Mouse (Mus musculus): Measurements from ENCODE around the gene Rnps1. TPM values are rescaled to one million over a fixed set of nuclear protein-coding genes. Genes with fewer than 3 reads are reported as not detected.
"Not testable (repeated sequence)": the region's sequence is repeated elsewhere in the genome, so short reads cannot be mapped to it uniquely, and the experiment has no call there.

Rnps1 gene
- polyA plus RNA-seq, 1 experiment from 2014 or later = 373 TPM

DNA sequence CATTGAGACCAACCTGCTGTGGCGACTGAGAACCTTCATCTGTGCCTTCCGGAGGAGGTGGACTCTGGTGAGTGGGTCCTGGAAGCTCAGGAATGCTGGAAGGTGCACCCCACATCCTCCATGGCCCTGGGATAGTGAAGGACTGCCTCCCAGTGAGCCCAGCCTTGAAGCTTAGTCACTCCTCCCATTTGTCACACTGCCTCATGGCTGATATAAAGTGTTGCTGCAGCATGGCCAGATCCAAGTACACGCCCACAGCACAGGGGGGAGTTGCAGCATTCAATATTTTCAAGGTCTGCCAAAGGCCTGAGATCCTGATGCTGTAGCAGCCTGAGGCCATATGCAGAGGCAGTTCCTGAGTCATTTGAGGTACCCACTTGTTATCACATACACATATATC, 12.0 kb upstream of the Rnps1 start:
- Histone ChIP-seq H3K4me1 (replicated peaks) (no peaks in the 10 kb centered on the region), H3K4me2 (no peak overlapping the region), H3K27me3 (no peaks in the 10 kb centered on the region), H3K4me3 (replicated peaks) (no peak overlapping the region), H3K9me3 (no peaks in the 10 kb centered on the region), H3K27ac (no peak overlapping the region), H3K9ac (replicated peaks) (no peak overlapping the region), H3K36me3 (0 out of 2 replicates have a peak, but pooled peaks cover 5% of the 10 kb centered on the region)
- no peak for ATAC-seq (ENCODE audit: insufficient number of reproducible peaks, insufficient read depth, low FRiP score, low TSS enrichment, low read depth)
- 79% methylated on average over 3 of the region's 3 CpGs for WGBS

GRCm38 (mm10) chr17:24407116-24407803, 7.1 kb upstream of the Rnps1 start:
- no peak overlapping the region for H3K4me2 ChIP-seq
- WGBS = 90% methylated on average over 12 of the region's 12 CpGs
- no peak overlapping the region for H3K4me3 ChIP-seq (replicated peaks)
- H3K9me3 ChIP-seq = no peaks in the 10 kb centered on the region
- H3K9ac ChIP-seq (replicated peaks) = no peak overlapping the region
- no peaks in the 10 kb centered on the region for H3K4me1 ChIP-seq (replicated peaks)
- no peak overlapping the region for H3K27ac ChIP-seq
- peaks cover 50% of the 10 kb centered on the region for H3K36me3 ChIP-seq
- no peak for ATAC-seq (ENCODE audit: insufficient number of reproducible peaks, insufficient read depth, low FRiP score, low TSS enrichment, low read depth)
- no peaks in the 10 kb centered on the region for H3K27me3 ChIP-seq

- peak overlapping the region; percentile 75 for H3K27ac ChIP-seq
- peak overlapping the region; percentile 93 for H3K9ac ChIP-seq (replicated peaks)
- peak overlapping the region; percentile 96 for H3K4me2 ChIP-seq
- no peak for ATAC-seq (ENCODE audit: insufficient number of reproducible peaks, insufficient read depth, low FRiP score, low TSS enrichment, low read depth)
- 38% methylated on average over 22 of the region's 22 CpGs for WGBS
- peaks cover 24% of the 10 kb centered on the region for H3K4me1 ChIP-seq (replicated peaks)
- peaks cover 54% of the 10 kb centered on the region for H3K36me3 ChIP-seq
- no peaks in the 10 kb centered on the region for H3K27me3 ChIP-seq
- peak overlapping the region; percentile 88 for H3K4me3 ChIP-seq (replicated peaks)
- no peaks in the 10 kb centered on the region for H3K9me3 ChIP-seq
Measured at GRCm38 (mm10) chr17:24413557-24414211, 681 bp upstream of the Rnps1 start.

DNA sequence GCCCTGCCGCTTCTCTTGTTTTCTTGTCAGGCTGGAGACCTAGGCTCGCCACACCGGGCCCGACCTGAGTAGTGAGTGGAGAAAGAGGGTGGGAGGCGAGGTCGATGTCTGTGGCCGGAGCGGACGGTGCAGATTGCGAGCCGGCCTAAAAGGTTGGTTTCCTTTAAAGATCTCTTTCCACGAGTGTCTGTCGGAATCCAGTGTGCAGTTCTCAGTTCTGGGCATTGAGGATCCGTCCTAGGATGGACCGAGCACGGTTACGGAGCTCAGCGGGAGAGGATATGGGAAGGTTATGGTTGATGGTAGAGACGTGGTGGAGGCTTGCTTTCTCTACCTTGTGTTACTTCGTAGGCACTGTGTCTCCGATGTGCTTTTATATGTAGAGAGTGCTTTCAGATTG, 646 bp downstream of the Rnps1 start:
- peak overlapping the region; percentile 88 for H3K4me3 ChIP-seq (replicated peaks)
- peak overlapping the region; percentile 96 for H3K4me2 ChIP-seq
- H3K9me3 ChIP-seq = no peaks in the 10 kb centered on the region
- ATAC-seq (ENCODE audit: insufficient number of reproducible peaks, insufficient read depth, low FRiP score, low TSS enrichment, low read depth) = no peak; the same call in 1 of the 2 replicates
- H3K4me1 ChIP-seq (replicated peaks) = peaks cover 24% of the 10 kb centered on the region
- under 1% methylated on average over 21 of the region's 21 CpGs for WGBS
- H3K27me3 ChIP-seq = no peaks in the 10 kb centered on the region
- peaks cover 54% of the 10 kb centered on the region for H3K36me3 ChIP-seq
- peak overlapping the region; percentile 93 for H3K9ac ChIP-seq (replicated peaks)
- peak overlapping the region; percentile 95 for H3K27ac ChIP-seq

GRCm38 (mm10) chr17:24416051-24416652, 1.8 kb downstream of the Rnps1 start:
- peaks cover 54% of the 10 kb centered on the region for H3K36me3 ChIP-seq
- peak overlapping the region; percentile 93 for H3K9ac ChIP-seq (replicated peaks)
- H3K27ac ChIP-seq = no peak overlapping the region
- H3K4me3 ChIP-seq (replicated peaks) = peak overlapping the region; percentile 88
- no peak for ATAC-seq (ENCODE audit: insufficient number of reproducible peaks, insufficient read depth, low FRiP score, low TSS enrichment, low read depth)
- 92% methylated on average over 3 of the region's 3 CpGs for WGBS
- no peaks in the 10 kb centered on the region for H3K27me3 ChIP-seq
- H3K4me1 ChIP-seq (replicated peaks) = peaks cover 24% of the 10 kb centered on the region
- no peaks in the 10 kb centered on the region for H3K9me3 ChIP-seq
- peak overlapping the region; percentile 96 for H3K4me2 ChIP-seq

- no peak for ATAC-seq (ENCODE audit: insufficient number of reproducible peaks, insufficient read depth, low FRiP score, low TSS enrichment, low read depth)
- Histone ChIP-seq H3K4me3 (replicated peaks) (no peak overlapping the region), H3K36me3 (peaks cover 73% of the 10 kb centered on the region), H3K27ac (no peak overlapping the region), H3K27me3 (no peaks in the 10 kb centered on the region), H3K4me1 (replicated peaks) (peaks cover 4% of the 10 kb centered on the region), H3K9ac (replicated peaks) (no peak overlapping the region), H3K9me3 (no peaks in the 10 kb centered on the region), H3K4me2 (no peak overlapping the region)
- 94% methylated on average over 4 of the region's 4 CpGs for WGBS
Measured at GRCm38 (mm10) chr17:24423114-24423513, 8.7 kb downstream of the Rnps1 start.

GRCm38 (mm10) chr17:24424489-24424888, 10.1 kb downstream of the Rnps1 start:
- Histone ChIP-seq H3K4me3 (replicated peaks) (no peak overlapping the region), H3K9ac (replicated peaks) (no peak overlapping the region), H3K27me3 (no peaks in the 10 kb centered on the region), H3K9me3 (no peaks in the 10 kb centered on the region), H3K4me2 (no peak overlapping the region), H3K4me1 (replicated peaks) (peaks cover 8% of the 10 kb centered on the region), H3K27ac (no peak overlapping the region), H3K36me3 (peaks cover 59% of the 10 kb centered on the region)
- no peak for ATAC-seq (ENCODE audit: insufficient number of reproducible peaks, insufficient read depth, low FRiP score, low TSS enrichment, low read depth)
- 95% methylated on average over 5 of the region's 5 CpGs for WGBS

- not testable (repeated sequence) for H3K4me3 ChIP-seq (replicated peaks); ATAC-seq (ENCODE audit: insufficient number of reproducible peaks, insufficient read depth, low FRiP score, low TSS enrichment, low read depth); H3K9me3 ChIP-seq; H3K4me2 ChIP-seq; H3K27ac ChIP-seq; H3K27me3 ChIP-seq; H3K9ac ChIP-seq (replicated peaks)
- Histone ChIP-seq H3K4me1 (replicated peaks) (peaks cover 13% of the 10 kb centered on the region), H3K36me3 (peaks cover 50% of the 10 kb centered on the region)
- WGBS = 94% methylated on average over 6 of the region's 8 CpGs
Measured at GRCm38 (mm10) chr17:24425326-24425725, 11.0 kb downstream of the Rnps1 start.

DNA sequence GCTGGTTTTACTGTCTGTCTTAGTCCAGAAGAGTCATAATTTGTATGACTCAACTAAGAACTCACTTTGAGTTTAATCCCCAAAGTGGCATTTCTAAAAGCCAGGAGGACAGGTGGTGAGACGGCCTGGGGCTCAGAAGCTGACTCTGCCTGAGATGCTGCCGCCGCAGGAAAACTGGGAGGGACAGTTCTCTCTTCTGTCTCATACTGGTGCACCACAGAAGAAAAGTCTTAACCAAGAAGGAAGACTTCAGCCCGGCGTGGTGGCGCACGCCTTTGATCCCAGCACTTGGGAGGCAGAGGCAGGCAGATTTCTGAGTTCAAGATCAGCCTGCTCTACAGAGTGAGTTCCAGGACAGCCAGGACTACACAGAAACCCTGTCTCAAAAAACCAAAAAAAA, 11.5 kb downstream of the Rnps1 start:
- peak overlapping the region; percentile 98 for H3K27ac ChIP-seq
- 88% methylated on average over 7 of the region's 7 CpGs for WGBS
- H3K4me3 ChIP-seq (replicated peaks) = no peak overlapping the region

GRCm38 (mm10) chr17:24426471-24427169, 12.3 kb downstream of the Rnps1 start, which contains the start of gene Eci1:
Gene Eci1 (plus strand): TSS chr17:24426641.
- H3K4me3 ChIP-seq (replicated peaks) = peak within 1 kb of the TSS; percentile 71
- peak; percentile 94 for ATAC-seq (ENCODE audit: insufficient number of reproducible peaks, insufficient read depth, low FRiP score, low TSS enrichment, low read depth)
- H3K9ac ChIP-seq (replicated peaks) = peak within 1 kb of the TSS; percentile 93
- H3K4me1 ChIP-seq (replicated peaks) = peaks cover 20% of the 10 kb centered on the region
- WGBS = under 1% methylated on average over 48 of the region's 48 CpGs
- peak within 1 kb of the TSS; percentile 98 for H3K27ac ChIP-seq
- peaks cover 38% of the 10 kb centered on the region for H3K36me3 ChIP-seq
- H3K4me2 ChIP-seq = peak within 1 kb of the TSS; percentile 65
- no peaks in the 10 kb centered on the region for H3K9me3 ChIP-seq
- no peaks in the 10 kb centered on the region for H3K27me3 ChIP-seq

More for the DNA sequence above, 11.5 kb downstream of the Rnps1 start:
- no peak for ATAC-seq (ENCODE audit: insufficient number of reproducible peaks, insufficient read depth, low FRiP score, low TSS enrichment, low read depth)
- H3K9me3 ChIP-seq = no peaks in the 10 kb centered on the region
- no peaks in the 10 kb centered on the region for H3K27me3 ChIP-seq
- peaks cover 19% of the 10 kb centered on the region for H3K4me1 ChIP-seq (replicated peaks)
- H3K36me3 ChIP-seq = peaks cover 45% of the 10 kb centered on the region
- no peak overlapping the region for H3K4me2 ChIP-seq
- H3K9ac ChIP-seq (replicated peaks) = no peak overlapping the region

GRCm38 (mm10) chr17:24427170-24427557, 12.8 kb downstream of the Rnps1 start:
- peak overlapping the region; percentile 71 for H3K4me3 ChIP-seq (replicated peaks)
- peaks cover 20% of the 10 kb centered on the region for H3K4me1 ChIP-seq (replicated peaks)
- peak overlapping the region; percentile 65 for H3K4me2 ChIP-seq
- no peaks in the 10 kb centered on the region for H3K9me3 ChIP-seq
- peak overlapping the region; percentile 93 for H3K9ac ChIP-seq (replicated peaks)
- H3K27ac ChIP-seq = peak overlapping the region; percentile 98
- H3K36me3 ChIP-seq = peaks cover 32% of the 10 kb centered on the region
- no peaks in the 10 kb centered on the region for H3K27me3 ChIP-seq
- ATAC-seq (ENCODE audit: insufficient number of reproducible peaks, insufficient read depth, low FRiP score, low TSS enrichment, low read depth) = no peak
- 7% methylated on average over 8 of the region's 8 CpGs for WGBS
